Mouse (Mus musculus): Measurements from ENCODE around the gene Gse1.

Gse1 gene

GRCm38 (mm10) chr8:120433734-120434133 lies 205.5 kb downstream of the Gse1 start:
- TF ChIP-seq GATA4 (IDR thresholded peaks at IDR 0.05; ENCODE audit: insufficient replicate concordance, low read length) = no peak

DNA sequence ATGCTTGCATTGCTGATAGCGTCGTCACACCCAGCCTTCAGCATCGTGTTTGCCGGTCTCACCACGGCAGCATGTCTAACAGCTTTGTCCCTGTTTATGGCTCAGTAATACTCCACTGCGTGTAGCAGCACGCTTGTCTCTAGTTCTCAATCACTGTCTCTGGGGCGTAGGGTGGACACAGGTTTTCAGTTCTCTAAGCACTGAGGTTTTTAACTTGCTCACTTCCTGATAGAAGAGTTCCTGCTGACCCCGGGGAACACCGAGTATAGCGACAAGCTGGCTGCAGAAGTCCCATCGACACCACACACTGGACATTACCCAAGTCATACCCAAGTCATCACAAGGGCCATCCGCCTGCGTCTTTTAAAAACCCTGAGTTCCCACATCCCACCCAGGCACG lies 207.5 kb downstream of the Gse1 start:
- TF ChIP-seq GATA4 (IDR thresholded peaks at IDR 0.05; ENCODE audit: insufficient replicate concordance, low read length) = no peak

DNA sequence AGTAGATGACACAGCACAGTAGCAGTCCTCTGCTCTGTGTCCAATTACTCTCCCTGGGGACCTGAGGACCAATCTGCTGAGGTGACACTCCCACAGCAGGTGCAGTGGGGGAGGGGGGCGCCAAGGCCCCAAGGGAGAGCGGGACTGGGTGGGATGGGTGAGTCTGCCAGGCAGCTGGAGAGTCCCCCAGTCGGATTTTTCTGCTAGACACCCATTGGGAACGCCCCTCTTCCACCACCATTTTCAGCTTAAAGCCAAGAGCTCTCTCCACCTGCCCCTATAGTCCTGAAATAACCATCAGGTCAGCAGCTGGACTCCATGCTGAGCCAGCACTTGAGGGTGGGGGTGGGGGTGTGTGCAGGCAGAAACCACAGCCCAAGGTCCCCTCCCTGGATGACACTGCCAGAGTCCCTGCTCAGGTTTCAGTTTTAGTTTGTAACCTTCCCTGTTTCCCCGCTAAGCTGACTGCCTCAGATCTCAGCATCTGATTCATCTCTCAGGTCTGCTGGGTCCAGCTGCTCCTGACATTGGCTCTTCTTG lies 208.3 kb downstream of the Gse1 start:
- TF ChIP-seq GATA4 (IDR thresholded peaks at IDR 0.05; ENCODE audit: insufficient replicate concordance, low read length) = no peak

- no peak for TF ChIP-seq GATA4 (IDR thresholded peaks at IDR 0.05; ENCODE audit: insufficient replicate concordance, low read length)
Observed at GRCm38 (mm10) chr8:120437207-120437606, 209.0 kb downstream of the Gse1 start.

DNA sequence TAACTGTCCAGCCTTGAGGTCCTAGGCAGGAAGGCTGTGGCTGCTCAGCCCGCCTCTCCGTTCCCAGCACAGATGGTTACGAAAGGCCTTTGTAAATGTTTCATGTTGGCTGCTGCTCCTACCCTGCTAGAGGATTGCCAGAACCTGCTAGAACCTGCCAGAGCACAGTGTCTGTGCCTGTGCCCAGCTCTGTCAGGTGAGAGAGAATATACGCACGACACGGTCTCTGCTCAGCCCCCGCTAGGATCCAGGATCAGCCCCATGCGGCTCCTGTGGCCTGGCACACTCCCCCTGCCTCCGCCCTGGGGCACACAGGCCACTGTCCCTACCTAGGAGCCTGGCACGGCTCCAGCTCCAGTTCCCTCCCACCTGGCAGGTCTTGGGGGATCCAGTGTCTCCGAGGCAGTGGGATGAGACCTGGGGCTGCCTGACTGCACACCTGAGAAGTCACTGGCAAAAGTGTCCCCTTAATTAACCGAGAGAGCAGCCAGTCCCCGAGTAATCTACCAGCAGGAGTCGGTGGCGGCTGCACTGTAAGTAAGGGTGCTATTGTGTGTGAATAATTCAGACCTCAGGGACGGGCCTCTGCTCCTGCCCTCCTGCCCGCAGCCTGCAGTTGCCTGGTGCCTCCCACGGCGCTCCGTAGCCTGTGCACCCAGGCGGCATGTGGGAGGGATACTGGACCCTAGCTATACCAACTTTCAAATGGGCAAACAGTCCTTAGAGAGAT lies 209.6 kb downstream of the Gse1 start:
- TF ChIP-seq GATA4 (IDR thresholded peaks at IDR 0.05; ENCODE audit: insufficient replicate concordance, low read length) = no peak

GRCm38 (mm10) chr8:120439309-120439708 lies 211.1 kb downstream of the Gse1 start:
- TF ChIP-seq GATA4 (IDR thresholded peaks at IDR 0.05; ENCODE audit: insufficient replicate concordance, low read length) = no peak

GRCm38 (mm10) chr8:120440739-120441138 lies 212.5 kb downstream of the Gse1 start:
- no peak for TF ChIP-seq GATA4 (IDR thresholded peaks at IDR 0.05; ENCODE audit: insufficient replicate concordance, low read length)

GRCm38 (mm10) chr8:120441637-120442036 lies 213.4 kb downstream of the Gse1 start:
- peak; percentile 99; the same call in 1 of the 2 replicates for TF ChIP-seq GATA4 (IDR thresholded peaks at IDR 0.05; ENCODE audit: insufficient replicate concordance, low read length)

- no peak for TF ChIP-seq GATA4 (IDR thresholded peaks at IDR 0.05; ENCODE audit: insufficient replicate concordance, low read length)
Observed at GRCm38 (mm10) chr8:120442306-120443003, 214.2 kb downstream of the Gse1 start.

GRCm38 (mm10) chr8:120445249-120445648 lies 217.0 kb downstream of the Gse1 start:
- TF ChIP-seq GATA4 (IDR thresholded peaks at IDR 0.05; ENCODE audit: insufficient replicate concordance, low read length) = no peak

DNA sequence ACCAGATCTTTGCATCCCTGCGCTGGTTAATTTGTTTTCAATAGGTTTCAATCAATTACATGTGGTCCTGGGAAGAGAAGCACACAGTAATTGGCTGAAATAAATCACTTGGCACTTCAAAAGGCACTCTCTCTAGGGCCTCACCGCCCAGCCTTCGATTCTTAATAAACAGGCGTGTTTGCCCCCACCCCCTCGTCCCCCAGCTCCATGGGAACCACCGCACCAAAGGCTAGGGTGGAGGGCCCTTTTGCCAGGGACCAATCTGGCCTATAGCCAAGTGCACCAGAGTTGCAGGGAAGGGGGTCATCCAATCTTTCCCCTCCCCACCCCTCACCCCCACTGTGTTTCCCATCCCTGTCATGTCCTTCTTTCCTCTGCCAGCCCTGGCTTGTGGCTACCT lies 219.9 kb downstream of the Gse1 start:
- TF ChIP-seq GATA4 (IDR thresholded peaks at IDR 0.05; ENCODE audit: insufficient replicate concordance, low read length) = no peak

GRCm38 (mm10) chr8:120449139-120449538 lies 220.9 kb downstream of the Gse1 start:
- no peak for TF ChIP-seq GATA4 (IDR thresholded peaks at IDR 0.05; ENCODE audit: insufficient replicate concordance, low read length)

DNA sequence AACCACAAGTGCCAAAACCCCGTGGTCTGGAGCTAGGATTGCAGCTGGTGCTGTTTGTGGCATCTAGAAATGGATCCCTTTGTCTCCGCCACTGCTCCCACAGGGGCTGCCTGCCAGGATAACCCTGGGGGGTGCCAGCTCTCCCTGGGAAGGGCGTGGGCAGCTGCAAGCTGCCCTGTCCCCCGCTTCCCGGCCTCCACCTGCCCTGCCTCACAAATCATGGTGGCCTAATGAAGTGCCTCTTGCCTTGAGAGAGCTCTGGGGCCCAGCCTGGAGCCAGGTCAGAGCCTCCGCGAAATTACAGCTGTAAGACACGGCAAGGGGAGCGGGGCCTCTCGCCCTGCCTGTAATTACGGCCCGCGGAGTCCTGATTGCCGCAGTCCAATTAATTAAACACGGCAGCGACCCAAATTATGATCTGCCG lies 221.4 kb downstream of the Gse1 start:
- no peak for TF ChIP-seq GATA4 (IDR thresholded peaks at IDR 0.05; ENCODE audit: insufficient replicate concordance, low read length)

DNA sequence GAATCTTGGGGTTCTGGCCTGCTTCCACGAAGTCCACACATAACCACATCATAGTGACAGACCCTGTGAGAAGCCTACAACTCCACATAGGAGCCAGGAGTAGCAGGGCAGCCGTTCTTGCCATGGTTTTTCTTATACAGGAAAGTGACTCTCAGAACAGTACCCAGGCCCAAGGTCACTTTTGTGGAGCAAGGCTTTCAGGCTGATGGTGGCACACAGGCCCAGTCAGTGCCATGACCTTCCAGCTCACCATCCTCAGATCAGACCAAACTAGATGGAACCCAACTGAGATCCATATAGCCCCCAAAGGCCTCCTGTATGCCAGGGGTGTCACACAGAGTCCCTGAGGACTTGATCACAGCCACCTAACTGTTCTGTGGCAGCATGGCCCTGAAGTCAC lies 223.9 kb downstream of the Gse1 start:
- no peak for TF ChIP-seq GATA4 (IDR thresholded peaks at IDR 0.05; ENCODE audit: insufficient replicate concordance, low read length)

GRCm38 (mm10) chr8:120454404-120454803 lies 226.1 kb downstream of the Gse1 start:
- no peak for TF ChIP-seq GATA4 (IDR thresholded peaks at IDR 0.05; ENCODE audit: insufficient replicate concordance, low read length)

GRCm38 (mm10) chr8:120460375-120460774 lies 232.1 kb downstream of the Gse1 start:
- TF ChIP-seq GATA4 (IDR thresholded peaks at IDR 0.05; ENCODE audit: insufficient replicate concordance, low read length) = no peak
